Mouse (Mus musculus): ENCODE measurements at regions not wholly inside any gene's neighbourhood (a gene's known extent, or its start where the extent isn't known, plus 50 kb on each side); places are given as distances from the start of the nearest gene placed in this dataset.

GRCm38 (mm10) chr19:15158177-15158576 is 560.3 kb upstream of the Tle4 start:
- ATAC-seq: no peak
- DNase-seq (ENCODE audit: low spot score): no peak
- H3K9ac ChIP-seq (ENCODE audit: low read length): no peak overlapping the region
- no peaks in the 10 kb centered on the region for H3K4me1 ChIP-seq (ENCODE audit: control insufficient read depth, insufficient read depth, low read length)
- no peak overlapping the region for H3K4me2 ChIP-seq (ENCODE audit: low read length)
- no peak overlapping the region for H3K27ac ChIP-seq (ENCODE audit: low read depth, low read length)
- 84% methylated on average over 14 of the region's 14 CpGs for WGBS
- no peaks in the 10 kb centered on the region for H3K36me3 ChIP-seq (ENCODE audit: control insufficient read depth, insufficient read depth, low read length)
- H3K27me3 ChIP-seq (replicated peaks; ENCODE audit: control insufficient read depth, insufficient read depth, low read length): no peaks in the 10 kb centered on the region
- H3K4me3 ChIP-seq (ENCODE audit: low read depth, low read length): no peak overlapping the region
- H3K9me3 ChIP-seq (replicated peaks; ENCODE audit: control insufficient read depth, low read length): no peaks in the 10 kb centered on the region

- Histone ChIP-seq H3K9me3 (replicated peaks; ENCODE audit: control insufficient read depth, low read length) (no peaks in the 10 kb centered on the region), H3K4me1 (ENCODE audit: control insufficient read depth, insufficient read depth, low read length) (no peaks in the 10 kb centered on the region), H3K4me3 (ENCODE audit: low read depth, low read length) (no peak overlapping the region), H3K27me3 (replicated peaks; ENCODE audit: control insufficient read depth, insufficient read depth, low read length) (no peaks in the 10 kb centered on the region), H3K36me3 (ENCODE audit: control insufficient read depth, insufficient read depth, low read length) (no peaks in the 10 kb centered on the region), H3K9ac (ENCODE audit: low read length) (no peak overlapping the region), H3K4me2 (ENCODE audit: low read length) (no peak overlapping the region), H3K27ac (ENCODE audit: low read depth, low read length) (no peak overlapping the region)
- no peak for DNase-seq (ENCODE audit: low spot score)
- WGBS: 82% methylated on average over 2 of the region's 2 CpGs
- ATAC-seq: no peak
Observed at GRCm38 (mm10) chr19:15154693-15155092, 556.8 kb upstream of the Tle4 start.

- H3K4me3 ChIP-seq (ENCODE audit: low read depth, low read length): no peak overlapping the region
- WGBS: 87% methylated on average over 3 of the region's 3 CpGs
Observed at GRCm38 (mm10) chr19:15146325-15146724, 548.5 kb upstream of the Tle4 start.

GRCm38 (mm10) chr19:15127122-15127521 is 529.3 kb upstream of the Tle4 start:
- peak; percentile 59 for DNase-seq (ENCODE audit: low spot score)
- no peak for ATAC-seq

More at GRCm38 (mm10) chr19:15146325-15146724, 548.5 kb upstream of the Tle4 start:
- Histone ChIP-seq H3K9ac (ENCODE audit: low read length) (no peak overlapping the region), H3K36me3 (ENCODE audit: control insufficient read depth, insufficient read depth, low read length) (no peaks in the 10 kb centered on the region), H3K27ac (ENCODE audit: low read depth, low read length) (no peak overlapping the region), H3K27me3 (replicated peaks; ENCODE audit: control insufficient read depth, insufficient read depth, low read length) (no peaks in the 10 kb centered on the region), H3K9me3 (replicated peaks; ENCODE audit: control insufficient read depth, low read length) (no peaks in the 10 kb centered on the region), H3K4me1 (ENCODE audit: control insufficient read depth, insufficient read depth, low read length) (no peaks in the 10 kb centered on the region), H3K4me2 (ENCODE audit: low read length) (no peak overlapping the region)
- DNase-seq (ENCODE audit: low spot score): no peak
- no peak for ATAC-seq

GRCm38 (mm10) chr19:15108441-15109026 is 510.7 kb upstream of the Tle4 start:
- H3K9me3 ChIP-seq (replicated peaks; ENCODE audit: control insufficient read depth, low read length): no peaks in the 10 kb centered on the region
- 0 out of 2 replicates have a peak overlapping the region, but pooled peaks have one; percentile 2 for H3K4me2 ChIP-seq (ENCODE audit: low read length)
- H3K27me3 ChIP-seq (replicated peaks; ENCODE audit: control insufficient read depth, insufficient read depth, low read length): no peaks in the 10 kb centered on the region
- no peaks in the 10 kb centered on the region for H3K36me3 ChIP-seq (ENCODE audit: control insufficient read depth, insufficient read depth, low read length)
- peaks cover 7% of the 10 kb centered on the region for H3K4me1 ChIP-seq (ENCODE audit: control insufficient read depth, insufficient read depth, low read length)
- DNase-seq (ENCODE audit: low spot score) (peak; percentile 78), ATAC-seq (peak; percentile 58; the same call in 1 of the 2 replicates)
- H3K27ac ChIP-seq (ENCODE audit: low read depth, low read length): no peak overlapping the region
- WGBS: 3% methylated on average over 4 of the region's 4 CpGs
- no peak overlapping the region for H3K9ac ChIP-seq (ENCODE audit: low read length)
- no peak overlapping the region for H3K4me3 ChIP-seq (ENCODE audit: low read depth, low read length)

More at GRCm38 (mm10) chr19:15127122-15127521, 529.3 kb upstream of the Tle4 start:
- 47% methylated on average over 4 of the region's 4 CpGs for WGBS
- Histone ChIP-seq H3K4me3 (ENCODE audit: low read depth, low read length) (no peak overlapping the region), H3K9me3 (replicated peaks; ENCODE audit: control insufficient read depth, low read length) (no peaks in the 10 kb centered on the region), H3K4me2 (ENCODE audit: low read length) (no peak overlapping the region), H3K4me1 (ENCODE audit: control insufficient read depth, insufficient read depth, low read length) (no peaks in the 10 kb centered on the region), H3K27ac (ENCODE audit: low read depth, low read length) (no peak overlapping the region), H3K36me3 (ENCODE audit: control insufficient read depth, insufficient read depth, low read length) (no peaks in the 10 kb centered on the region), H3K27me3 (replicated peaks; ENCODE audit: control insufficient read depth, insufficient read depth, low read length) (no peaks in the 10 kb centered on the region), H3K9ac (ENCODE audit: low read length) (no peak overlapping the region)

- no peak for DNase-seq (ENCODE audit: low spot score)
- Histone ChIP-seq H3K9ac (ENCODE audit: low read length) (no peak overlapping the region), H3K36me3 (ENCODE audit: control insufficient read depth, insufficient read depth, low read length) (no peaks in the 10 kb centered on the region), H3K27me3 (replicated peaks; ENCODE audit: control insufficient read depth, insufficient read depth, low read length) (no peaks in the 10 kb centered on the region), H3K9me3 (replicated peaks; ENCODE audit: control insufficient read depth, low read length) (no peaks in the 10 kb centered on the region), H3K4me1 (ENCODE audit: control insufficient read depth, insufficient read depth, low read length) (no peaks in the 10 kb centered on the region), H3K4me2 (ENCODE audit: low read length) (no peak overlapping the region), H3K4me3 (ENCODE audit: low read depth, low read length) (no peak overlapping the region), H3K27ac (ENCODE audit: low read depth, low read length) (no peak overlapping the region)
- WGBS: 91% methylated on average over 1 of the region's 1 CpGs
- ATAC-seq: no peak
Observed at GRCm38 (mm10) chr19:15095054-15095453, 497.2 kb upstream of the Tle4 start.

- Histone ChIP-seq H3K27me3 (replicated peaks; ENCODE audit: control insufficient read depth, insufficient read depth, low read length) (no peaks in the 10 kb centered on the region), H3K9me3 (replicated peaks; ENCODE audit: control insufficient read depth, low read length) (no peaks in the 10 kb centered on the region), H3K27ac (ENCODE audit: low read depth, low read length) (no peak overlapping the region), H3K9ac (ENCODE audit: low read length) (no peak overlapping the region), H3K4me2 (ENCODE audit: low read length) (no peak overlapping the region), H3K4me1 (ENCODE audit: control insufficient read depth, insufficient read depth, low read length) (no peaks in the 10 kb centered on the region), H3K4me3 (ENCODE audit: low read depth, low read length) (no peak overlapping the region), H3K36me3 (ENCODE audit: control insufficient read depth, insufficient read depth, low read length) (no peaks in the 10 kb centered on the region)
- 80% methylated on average over 3 of the region's 3 CpGs for WGBS
- no peak for DNase-seq (ENCODE audit: low spot score)
- no peak for ATAC-seq
Observed at GRCm38 (mm10) chr19:15093534-15093933, 495.7 kb upstream of the Tle4 start.

GRCm38 (mm10) chr19:15080638-15081037 is 482.8 kb upstream of the Tle4 start:
- Histone ChIP-seq H3K4me2 (ENCODE audit: low read length) (no peak overlapping the region), H3K9ac (ENCODE audit: low read length) (no peak overlapping the region), H3K4me3 (ENCODE audit: low read depth, low read length) (no peak overlapping the region), H3K27ac (ENCODE audit: low read depth, low read length) (no peak overlapping the region), H3K9me3 (replicated peaks; ENCODE audit: control insufficient read depth, low read length) (no peaks in the 10 kb centered on the region), H3K36me3 (ENCODE audit: control insufficient read depth, insufficient read depth, low read length) (no peaks in the 10 kb centered on the region), H3K27me3 (replicated peaks; ENCODE audit: control insufficient read depth, insufficient read depth, low read length) (no peaks in the 10 kb centered on the region), H3K4me1 (ENCODE audit: control insufficient read depth, insufficient read depth, low read length) (no peaks in the 10 kb centered on the region)
- 47% methylated on average over 4 of the region's 4 CpGs for WGBS
- ATAC-seq (peak; percentile 63), DNase-seq (ENCODE audit: low spot score) (peak; percentile 52)

- WGBS: 87% methylated on average over 3 of the region's 3 CpGs
Observed at GRCm38 (mm10) chr19:15057801-15058200, 459.9 kb upstream of the Tle4 start.

More at GRCm38 (mm10) chr19:15057801-15058200, 459.9 kb upstream of the Tle4 start:
- Histone ChIP-seq H3K36me3 (ENCODE audit: control insufficient read depth, insufficient read depth, low read length) (no peaks in the 10 kb centered on the region), H3K9me3 (replicated peaks; ENCODE audit: control insufficient read depth, low read length) (no peaks in the 10 kb centered on the region), H3K9ac (ENCODE audit: low read length) (no peak overlapping the region), H3K27ac (ENCODE audit: low read depth, low read length) (no peak overlapping the region), H3K27me3 (replicated peaks; ENCODE audit: control insufficient read depth, insufficient read depth, low read length) (no peaks in the 10 kb centered on the region), H3K4me3 (ENCODE audit: low read depth, low read length) (no peak overlapping the region), H3K4me2 (ENCODE audit: low read length) (no peak overlapping the region), H3K4me1 (ENCODE audit: control insufficient read depth, insufficient read depth, low read length) (peaks cover 18% of the 10 kb centered on the region)
- DNase-seq (ENCODE audit: low spot score) (no peak), ATAC-seq (no peak)
